Mouse (Mus musculus) lung, postnatal 36 days (tissue): ENCODE data around the gene Ubtd2.

Experiments
- DNase-seq: peaks from one replicate; pipeline ENCODE4 v3.0.0; 2022; ENCODE audit warnings: mixed read lengths

The Ubtd2 gene

DNA sequence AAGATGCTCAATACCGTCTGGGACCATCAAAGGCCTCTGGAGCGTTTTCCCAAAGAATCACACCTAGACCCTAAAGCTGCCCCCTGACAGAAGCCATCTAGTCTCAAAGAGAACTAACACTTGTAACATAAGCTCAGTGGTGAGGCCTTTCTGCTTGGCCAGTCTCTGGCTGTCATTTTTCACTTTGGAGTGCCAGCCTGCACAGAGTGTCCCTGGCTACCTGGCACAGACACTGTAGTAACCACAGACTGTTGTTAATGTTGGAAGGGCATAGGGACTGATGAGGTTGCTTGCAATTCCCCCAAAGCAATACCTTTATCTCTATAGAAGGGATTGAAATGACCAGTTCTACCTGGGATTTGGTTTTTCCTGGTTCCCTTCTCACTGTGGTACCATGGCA is 66.1 kb downstream of the Ubtd2 start:
- no peak for DNase-seq

DNA sequence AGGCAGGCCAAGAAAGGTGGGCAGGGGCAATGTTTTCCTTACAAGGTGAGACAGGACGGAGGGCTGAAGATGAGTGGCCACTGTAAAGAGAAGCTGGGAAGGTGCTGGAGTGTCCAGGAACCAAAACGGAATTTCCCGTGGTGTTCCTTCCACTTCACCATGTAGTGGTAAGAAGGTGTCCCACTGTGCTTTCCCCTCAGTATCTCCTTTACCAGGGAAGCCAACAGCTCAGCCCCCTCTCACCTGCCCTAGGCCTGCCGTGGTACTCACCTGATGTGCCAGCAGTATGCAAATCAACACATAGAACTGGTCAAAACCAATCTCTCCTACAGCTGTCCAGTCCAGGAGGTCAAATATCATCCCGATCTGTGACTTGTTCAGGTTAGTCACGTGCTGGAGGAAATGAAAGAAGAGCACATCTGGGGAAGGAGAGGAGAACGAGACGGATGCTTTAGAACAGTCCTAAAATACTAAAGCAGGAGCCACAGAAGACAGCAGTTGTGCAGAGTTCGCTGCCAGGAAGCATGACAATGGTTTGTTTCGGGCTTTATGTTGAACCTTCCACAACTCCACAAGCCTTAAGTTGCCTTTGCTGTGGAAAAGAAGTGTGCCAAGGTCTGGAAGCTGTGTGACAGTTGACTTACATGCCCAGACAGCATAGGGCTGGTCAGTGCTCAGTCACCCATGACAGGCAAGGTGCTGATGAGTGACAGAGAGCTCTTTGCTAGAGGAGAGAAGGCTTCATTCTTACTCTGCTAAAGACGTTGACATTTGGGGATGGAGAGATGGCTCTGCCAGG is 69.2 kb downstream of the Ubtd2 start:
- no peak for DNase-seq

DNA sequence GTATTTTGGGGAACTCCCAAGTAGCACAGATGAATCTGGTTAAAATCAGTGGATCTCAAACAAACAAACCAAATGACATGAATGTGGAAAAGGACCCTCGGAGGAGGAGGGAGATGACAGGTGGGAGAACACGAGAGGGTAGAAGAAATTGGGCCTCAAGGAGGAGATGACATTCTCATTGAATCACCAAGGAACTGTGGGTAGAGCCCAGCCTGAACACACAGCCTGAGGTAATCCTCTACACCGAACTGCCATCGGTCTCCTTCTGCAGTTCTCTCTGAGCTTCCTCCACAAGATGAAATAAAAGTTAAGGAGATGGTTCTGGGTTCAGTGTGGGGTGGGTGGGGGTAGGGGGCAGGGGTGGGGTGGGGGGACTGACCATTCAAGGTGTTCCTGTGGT is 71.8 kb downstream of the Ubtd2 start:
- no peak for DNase-seq

DNA sequence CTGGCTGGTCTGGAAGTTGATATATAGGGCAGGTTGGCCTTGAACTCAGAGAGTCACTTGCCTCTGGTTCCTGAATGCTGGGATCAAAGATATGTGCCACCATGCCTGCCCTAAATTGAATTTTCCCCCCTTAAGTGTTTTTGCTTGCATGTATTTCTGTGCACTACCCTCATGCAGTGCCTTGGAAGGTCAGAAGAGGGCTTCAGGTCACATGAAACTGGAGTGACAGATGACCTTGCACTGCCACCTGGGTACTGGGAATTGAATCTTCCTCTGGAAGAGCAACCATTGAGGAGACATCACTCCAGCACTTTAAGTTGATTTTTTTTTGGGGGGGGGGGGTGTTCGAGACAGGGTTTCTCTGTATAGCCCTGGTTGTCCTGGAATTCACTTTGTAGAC is 75.0 kb downstream of the Ubtd2 start:
- peak; percentile 57 for DNase-seq

DNA sequence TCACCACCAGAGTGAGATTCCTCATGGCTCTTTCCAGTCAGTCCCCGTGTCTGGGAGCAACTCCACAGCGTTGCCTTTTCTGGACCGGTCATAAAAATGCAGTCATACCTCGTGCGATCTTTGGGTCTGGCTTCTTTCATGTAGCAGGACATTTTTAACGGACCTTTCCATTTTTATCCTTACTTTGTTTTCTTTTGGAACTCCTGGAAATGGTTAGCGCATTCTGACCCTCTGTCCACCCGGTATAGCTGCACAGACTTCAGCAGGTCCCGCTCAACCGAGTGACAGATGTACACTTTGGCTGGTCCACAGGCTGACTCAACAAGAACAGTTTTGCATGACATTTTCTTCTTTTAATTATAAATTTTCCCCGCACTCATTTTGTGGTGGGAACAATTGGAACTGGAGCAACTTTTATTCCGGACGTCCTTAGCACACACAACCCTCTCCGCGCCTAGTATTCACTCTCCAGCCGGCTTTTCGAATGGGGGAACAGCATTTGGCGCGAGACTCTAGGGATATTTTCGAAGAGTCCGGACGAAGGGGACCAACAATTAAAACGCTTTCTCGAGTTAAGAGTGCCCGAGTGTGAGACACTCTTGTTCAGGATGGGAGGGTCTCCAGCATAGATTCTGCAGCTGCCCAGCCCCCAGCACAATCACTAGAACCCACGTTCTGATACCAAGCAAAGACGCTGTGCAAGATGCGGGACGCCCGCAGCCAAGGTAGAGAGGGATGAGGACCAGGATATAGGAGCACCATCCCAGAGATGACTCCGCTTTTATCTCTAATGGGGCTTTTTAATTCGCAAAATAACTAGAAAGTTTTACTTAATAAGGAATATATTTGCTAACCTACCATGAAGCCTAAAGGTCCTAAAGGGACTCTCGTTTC is 76.9 kb downstream of the Ubtd2 start, which contains the start of gene Efcab9:
Gene Efcab9 (minus strand): TSS at position 211 of the 894 bp plus-strand sequence.
- no peak for DNase-seq

DNA sequence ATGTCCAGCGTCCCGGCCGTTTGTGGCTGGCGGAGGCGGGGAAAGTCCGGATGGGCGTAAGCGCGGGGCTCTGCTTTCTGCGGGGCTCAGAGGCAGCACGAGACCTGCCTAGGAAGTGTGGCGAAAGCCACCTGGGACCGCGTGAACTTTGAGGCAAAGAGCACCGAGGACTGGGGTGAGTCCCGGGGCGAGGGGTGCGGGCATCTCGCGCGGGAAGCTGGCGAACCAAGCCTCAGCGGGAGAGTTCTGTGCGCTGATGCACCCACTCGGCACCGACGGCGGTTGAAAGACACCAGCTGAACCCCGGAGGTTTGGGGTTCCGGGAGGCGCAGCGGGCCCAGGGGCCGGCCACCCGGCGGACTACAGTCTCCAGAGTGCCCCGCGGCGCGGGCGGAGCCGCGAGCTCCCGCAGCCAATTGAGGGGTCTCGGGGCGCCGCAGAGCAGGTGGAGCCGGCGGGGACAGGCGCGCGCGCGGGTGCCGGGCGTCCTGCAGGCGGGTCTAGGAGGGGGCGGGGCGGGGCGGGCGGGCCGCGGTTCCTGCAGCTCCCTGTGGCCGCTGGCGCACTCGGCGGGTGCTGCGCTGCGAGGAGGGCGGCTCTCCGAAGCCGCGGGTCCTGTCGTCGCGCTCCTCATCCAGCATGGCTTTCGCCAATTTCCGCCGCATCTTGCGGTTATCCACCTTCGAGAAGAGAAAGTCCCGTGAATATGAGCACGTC is 77.8 kb downstream of the Ubtd2 start, which contains the start of gene Stk10:
Gene Stk10 (plus strand): TSS at position 541 of the 717 bp plus-strand sequence.
- peak; percentile 94 for DNase-seq

DNA sequence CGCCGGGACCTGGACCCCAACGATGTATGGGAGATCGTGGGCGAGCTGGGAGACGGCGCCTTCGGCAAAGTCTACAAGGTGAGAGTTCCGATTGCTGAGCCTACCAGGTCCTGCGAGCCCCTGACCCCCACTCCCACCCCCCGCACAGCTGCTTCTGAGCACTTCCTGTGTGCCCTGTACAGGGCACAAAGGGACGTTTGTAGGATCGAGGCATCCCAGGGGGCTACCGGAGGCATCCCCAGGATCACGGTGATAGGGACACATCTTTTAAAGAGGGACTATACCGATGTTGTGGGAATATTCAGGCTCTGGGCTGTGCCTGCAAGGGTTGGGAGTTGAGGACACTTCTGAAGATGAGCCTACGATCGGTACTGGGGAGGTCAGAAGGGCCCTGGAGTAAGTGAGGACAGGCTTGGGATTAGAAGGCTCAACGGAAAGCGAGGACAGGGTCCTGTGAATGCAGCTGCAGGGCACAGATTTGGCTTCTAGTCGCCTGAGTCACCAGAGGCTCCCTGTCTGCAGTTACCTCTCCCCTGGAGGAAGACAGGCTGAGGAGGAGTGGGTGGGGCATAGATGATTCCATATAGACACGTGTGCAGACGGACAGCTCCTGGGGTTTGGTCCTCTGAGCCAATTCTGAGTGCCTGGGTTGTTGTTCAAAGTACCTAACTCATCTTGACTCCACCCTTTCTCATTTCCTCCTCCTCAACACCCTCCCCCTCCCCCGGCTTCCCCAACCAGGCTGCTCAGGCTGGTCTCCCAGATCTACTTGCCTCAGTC is 78.5 kb downstream of the Ubtd2 start:
- peak; percentile 81 for DNase-seq

DNA sequence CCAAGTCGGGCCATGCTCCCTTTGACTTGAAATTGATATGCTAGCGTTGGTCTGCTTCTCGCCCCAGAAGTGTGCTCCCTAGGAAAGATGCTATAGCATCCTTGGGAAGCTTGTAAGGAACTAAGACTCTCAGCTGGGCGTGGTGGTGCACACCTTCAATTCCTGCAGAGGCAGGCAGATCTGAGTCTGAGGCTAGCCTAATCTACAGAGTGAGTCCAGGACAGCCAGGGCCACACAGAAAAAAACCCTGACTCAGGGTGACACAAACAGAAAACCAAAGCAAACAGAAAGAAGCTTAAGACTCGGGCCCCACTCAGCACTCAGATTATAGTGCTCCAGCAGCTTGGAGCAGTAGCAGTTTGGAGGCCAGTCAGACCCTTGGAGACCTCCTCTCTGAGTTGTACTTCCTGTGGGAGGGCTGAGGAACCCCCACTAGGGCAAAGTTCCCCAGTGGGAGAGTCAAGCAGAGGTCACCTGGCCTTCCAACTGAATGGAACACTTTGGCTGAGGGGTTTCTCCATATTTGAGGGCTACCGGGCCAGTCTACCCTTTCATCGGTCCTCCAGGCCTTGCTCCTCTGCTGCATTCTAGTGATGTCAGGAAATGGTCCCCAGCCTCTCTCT is 79.4 kb downstream of the Ubtd2 start:
- no peak for DNase-seq

DNA sequence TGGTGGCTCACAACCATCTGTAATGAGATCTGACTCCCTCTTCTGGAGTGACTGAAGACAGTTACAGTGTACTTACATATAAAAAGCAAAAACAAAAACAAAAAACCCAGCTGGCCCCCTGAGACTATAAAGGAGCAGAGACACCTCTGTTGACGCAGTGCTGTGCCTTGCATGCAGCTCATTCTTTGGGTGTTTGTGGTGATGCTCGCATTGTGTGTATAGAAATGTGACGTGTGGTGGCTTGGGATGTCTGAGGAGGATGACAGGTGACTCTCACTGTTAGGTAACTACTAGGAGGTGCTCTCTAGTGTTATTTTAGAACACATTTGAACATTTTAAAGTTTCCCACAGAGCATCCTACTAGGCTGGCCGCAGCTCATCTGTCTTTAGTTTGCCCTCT is 80.5 kb downstream of the Ubtd2 start:
- no peak for DNase-seq

DNA sequence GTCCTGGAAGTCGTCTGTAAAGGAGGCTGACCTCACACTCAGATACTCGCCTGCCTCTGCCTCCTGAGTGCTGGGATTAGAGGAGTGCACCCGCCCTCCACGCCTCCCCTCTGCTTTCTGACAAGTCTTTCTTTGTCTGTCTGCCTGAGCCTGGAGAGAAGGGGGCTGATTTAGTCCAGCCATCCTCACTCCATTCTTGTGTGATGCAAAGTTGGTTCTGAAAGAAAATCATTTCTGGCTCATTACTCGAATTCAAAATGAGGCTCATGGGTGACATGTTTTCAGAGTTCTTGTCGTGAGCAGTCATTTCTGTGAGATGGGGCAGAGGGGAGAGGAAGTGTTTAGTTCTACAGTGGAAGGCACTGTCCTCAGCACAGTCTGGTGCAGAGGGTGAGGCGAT is 81.8 kb downstream of the Ubtd2 start:
- DNase-seq = no peak

DNA sequence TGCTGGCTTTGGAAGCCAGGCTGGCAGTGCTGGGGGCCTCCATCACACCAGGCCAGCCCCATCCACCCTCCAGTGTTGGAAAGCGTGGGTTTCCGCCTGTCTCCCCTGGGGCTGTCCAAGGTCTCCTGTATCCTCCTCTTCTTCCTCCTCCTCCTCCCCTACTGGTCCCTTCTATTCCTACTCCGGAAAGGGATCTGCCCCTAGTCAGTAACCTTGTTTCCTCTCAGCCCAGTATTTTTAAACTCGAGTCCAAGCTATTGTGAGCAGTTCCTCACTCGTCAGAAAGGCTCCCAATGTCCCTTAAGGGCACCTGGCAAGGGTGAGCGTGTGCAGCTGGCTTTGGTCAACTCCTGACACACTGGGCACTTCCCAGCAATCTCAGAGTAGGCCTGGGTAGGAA is 83.3 kb downstream of the Ubtd2 start:
- DNase-seq = no peak

DNA sequence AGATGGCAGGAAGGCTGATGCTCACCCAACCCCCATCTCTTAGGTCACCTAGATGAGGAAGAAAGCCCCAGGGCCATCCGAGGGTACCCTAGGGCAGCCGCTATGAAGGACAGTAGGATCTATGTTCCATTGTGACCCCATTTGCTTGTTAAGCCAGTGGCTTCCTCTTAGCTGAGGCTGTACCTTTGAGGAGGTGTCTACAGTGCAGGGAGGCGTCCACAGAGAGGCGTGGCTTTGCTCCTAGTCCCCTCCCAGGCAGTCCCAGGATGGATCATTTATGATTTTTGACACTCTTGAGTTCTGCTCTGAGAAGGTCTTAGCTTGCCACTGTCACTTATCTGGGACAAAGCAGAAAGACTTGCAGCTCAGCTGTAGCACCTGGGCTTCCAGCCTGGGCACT is 83.7 kb downstream of the Ubtd2 start:
- no peak for DNase-seq

DNA sequence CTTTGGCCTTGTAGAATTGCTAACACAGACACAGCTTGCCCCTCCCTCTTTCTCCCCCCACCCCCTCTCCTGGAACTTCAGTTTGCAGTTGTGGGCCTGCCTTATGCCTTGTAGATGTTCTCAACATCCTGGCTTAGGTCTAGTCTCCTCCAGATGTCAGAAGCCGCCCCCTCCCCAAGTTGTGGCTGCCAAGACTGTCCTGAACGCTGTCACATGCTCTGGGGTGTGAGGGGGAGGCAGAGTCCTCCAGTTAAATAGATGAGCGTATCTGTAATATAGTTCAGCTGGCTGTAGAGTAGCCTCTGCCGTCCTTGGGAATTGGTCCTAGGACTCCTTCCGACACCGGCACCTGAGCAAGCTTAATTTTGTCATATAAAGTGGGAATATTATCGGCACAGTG is 84.5 kb downstream of the Ubtd2 start:
- no peak for DNase-seq

DNA sequence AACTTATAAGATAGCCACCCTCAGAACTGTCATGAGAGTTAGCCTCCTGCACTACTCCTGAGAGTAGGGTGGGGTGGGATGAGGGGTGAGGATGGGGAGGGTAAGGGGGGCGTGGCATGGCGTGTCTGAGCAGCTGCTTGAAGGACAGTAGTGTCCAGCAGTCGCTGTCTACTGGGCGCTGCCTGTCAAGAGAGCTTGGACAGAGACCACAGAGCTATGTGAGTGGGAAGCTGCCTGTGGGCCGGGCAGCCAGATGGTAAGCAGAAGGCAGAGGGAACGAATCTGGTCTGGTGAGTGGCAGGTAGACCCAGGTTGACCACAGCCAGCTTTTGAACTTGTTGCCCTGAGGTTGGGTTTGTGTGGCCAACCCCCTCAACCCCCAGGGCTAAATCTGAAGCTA is 85.3 kb downstream of the Ubtd2 start:
- no peak for DNase-seq

DNA sequence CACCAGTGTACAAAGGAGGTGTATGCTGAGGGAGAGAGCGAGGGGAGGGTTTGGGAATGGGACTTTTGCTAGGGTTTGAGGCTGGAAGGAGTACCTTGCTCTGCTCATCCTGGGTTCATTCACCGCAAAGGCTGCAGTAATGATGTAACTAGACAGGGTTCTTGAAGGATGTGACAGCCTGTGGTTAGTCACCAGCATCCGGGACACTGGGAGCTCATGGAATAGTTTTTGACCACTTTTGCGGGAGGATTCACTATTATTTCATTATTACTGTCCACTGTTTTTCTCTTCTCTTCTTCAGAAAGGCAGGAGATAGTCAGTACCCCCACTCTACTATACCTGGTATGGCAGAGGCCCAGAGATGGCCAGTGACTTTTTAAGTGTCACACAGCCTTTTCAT is 87.0 kb downstream of the Ubtd2 start:
- DNase-seq = no peak

DNA sequence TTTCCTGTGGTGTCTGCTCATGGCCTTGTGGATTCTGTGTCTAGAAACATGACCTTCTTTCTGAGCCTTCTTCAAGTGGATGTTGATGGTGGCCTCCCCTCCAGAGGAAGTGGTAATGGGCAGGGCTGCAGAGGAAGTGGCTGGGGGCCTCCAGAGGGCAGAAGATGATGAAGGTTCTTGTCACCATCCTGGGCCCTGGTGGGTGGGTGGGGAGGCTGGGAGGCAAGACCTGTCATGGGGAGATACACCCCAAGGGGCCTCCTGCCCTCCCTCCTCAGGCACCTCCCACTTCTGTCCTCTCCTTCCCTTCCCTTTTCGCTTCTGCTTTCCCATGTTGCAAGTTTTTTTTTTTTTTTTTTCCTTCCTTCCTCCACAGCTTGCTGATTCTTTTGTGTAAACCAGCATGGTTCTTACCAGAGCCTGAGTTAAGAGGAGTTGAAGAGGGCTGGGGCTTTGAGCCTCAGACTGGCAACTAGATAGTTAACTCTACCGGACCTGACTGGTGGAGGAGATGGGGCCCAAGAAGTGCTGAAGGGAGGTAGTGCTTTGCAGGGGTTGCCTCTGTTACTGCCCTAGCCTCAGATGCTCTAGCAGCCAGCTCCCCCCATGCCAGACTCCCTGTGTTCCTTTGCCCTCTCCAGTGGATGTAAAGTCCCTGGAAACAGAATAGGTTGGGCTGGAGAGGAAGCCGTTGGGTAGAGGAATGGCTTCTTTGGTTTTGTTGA is 87.7 kb downstream of the Ubtd2 start:
- peak; percentile 74 for DNase-seq

DNA sequence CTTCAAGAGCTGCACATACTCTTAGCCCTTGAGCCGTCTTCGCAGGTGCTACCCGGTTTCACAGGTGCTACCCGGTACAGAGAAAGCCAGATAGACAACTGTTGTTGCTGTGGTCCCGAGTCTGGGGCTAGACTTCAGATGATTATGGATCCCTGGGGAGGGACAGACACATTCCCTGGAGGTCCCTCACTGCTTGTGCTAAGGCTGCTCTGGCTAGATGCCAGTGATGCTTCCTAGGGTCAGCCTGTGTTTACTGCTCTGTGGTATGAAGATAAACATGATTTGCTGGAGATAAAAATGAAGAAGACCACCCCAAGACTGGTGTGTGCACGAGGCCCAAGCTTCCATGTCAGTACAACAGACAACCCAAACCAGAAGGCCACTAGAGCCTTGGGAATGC is 88.9 kb downstream of the Ubtd2 start:
- DNase-seq = peak; percentile 35

DNA sequence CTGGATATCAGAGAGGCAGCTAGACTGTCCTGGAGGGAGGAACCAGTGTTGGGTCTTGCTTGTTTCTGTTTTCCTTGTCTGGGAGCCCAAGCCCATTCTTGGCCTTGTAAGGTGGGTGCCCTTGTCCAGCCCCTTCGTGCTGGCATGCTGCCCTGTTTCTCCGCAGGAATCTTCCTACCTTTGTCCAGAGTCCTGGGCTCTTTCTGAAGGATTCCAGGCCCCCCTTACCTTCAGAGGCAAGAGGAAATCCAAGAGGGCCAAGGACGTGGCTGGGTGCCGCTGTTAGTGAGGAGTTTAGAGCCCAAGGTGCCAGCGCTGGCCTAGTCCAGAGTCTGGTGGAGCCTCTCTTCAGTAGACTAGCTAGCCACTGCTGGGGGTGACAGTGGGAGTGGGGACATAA is 89.3 kb downstream of the Ubtd2 start:
- no peak for DNase-seq

DNA sequence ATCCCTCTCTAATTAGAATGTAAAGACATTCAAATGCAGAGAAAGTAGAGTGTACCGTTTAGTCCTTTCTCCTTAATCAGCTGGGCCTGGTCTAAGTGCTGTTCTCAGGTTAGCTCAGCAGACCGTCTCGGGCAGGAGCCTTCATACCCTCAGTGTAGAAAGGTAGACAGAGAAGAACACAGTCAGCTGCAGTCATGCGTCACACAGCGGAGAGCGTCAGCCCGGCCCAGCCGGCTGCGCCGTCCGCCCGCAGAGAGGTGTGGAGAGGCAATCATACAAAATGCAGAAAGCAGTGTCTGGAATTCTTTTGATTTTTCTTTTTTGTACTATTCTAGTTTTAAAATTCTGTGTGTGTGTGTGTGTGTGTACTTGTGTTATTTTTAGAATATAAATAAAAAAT is 90.4 kb downstream of the Ubtd2 start:
- no peak for DNase-seq

DNA sequence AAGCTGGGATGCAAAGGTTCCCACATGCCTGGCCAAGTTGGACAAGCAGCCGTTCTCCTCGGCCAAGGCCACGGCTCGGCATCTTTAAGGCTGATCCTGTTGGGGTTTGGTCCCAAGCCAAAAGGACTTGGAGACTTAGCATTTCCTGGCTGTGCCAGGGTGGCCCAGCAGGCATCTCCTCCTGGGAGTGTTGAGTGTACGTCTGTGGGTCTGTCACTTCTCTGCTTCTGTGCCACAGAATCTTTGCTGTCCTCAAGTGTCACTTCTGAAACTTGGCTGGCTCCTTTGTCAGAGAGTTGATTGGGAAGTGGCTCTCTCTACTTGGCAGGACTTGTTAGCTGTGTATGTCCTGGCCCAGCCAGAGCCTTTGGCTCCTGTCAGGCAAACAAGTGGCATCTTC is 91.3 kb downstream of the Ubtd2 start:
- peak; percentile 63 for DNase-seq

DNA sequence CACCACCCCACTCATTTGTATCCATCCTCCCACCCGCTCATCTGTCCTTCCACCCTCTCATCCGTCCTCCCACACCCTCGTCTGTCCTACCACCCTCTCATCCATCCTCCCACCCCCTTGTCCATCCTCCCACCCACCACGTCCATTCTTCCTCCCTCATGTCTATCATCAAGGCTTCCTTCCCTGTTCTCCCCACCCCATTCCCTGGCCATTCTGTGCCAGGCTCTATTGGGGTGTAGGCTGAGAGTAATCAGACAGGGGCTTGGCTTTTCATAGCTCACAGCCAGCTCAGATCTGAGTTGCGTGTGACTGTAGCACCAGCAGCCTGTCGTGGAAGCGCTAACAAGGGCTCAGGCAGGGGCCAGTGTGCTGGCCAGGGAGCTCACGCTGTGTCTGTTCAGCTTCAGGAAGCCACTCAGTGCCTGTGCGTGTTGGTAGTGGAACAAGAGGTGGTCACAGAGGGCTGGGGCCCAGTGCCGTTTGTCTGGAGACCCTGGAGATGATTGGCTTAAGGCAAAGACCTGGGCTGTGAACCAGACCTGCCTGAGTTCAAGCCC is 92.3 kb downstream of the Ubtd2 start:
- DNase-seq = no peak
